Mouse (Mus musculus): ENCODE data around the gene Tcaf2. TPM values are rescaled to one million over a fixed set of nuclear protein-coding genes. Genes with fewer than 3 reads are reported as not detected.
A peak's percentile ranks its signal among the peaks of the same experiment; 100 is the strongest.

The Tcaf2 gene
- polyA plus RNA-seq, 1 experiment from 2014 or later, result 14.8 TPM

GRCm38 (mm10) chr6:42583488-42583872, 61.6 kb downstream of the Tcaf2 start:
- Histone ChIP-seq H3K36me3 (ENCODE audit: control insufficient read depth, insufficient read depth, low read length) (no peaks in the 10 kb centered on the region), H3K27me3 (ENCODE audit: control insufficient read depth, insufficient read depth, low read length) (no peaks in the 10 kb centered on the region), H3K9me3 (replicated peaks; ENCODE audit: control insufficient read depth, low read length) (no peaks in the 10 kb centered on the region), H3K4me1 (ENCODE audit: control insufficient read depth, insufficient read depth, low read length) (no peaks in the 10 kb centered on the region), H3K4me2 (ENCODE audit: low read depth, low read length) (peak overlapping the region; percentile 35; the same call in 1 of the 2 replicates), H3K27ac (ENCODE audit: low read length) (no peak overlapping the region), H3K4me3 (replicated peaks; ENCODE audit: low read length) (peak overlapping the region; percentile 9), H3K9ac (ENCODE audit: low read length) (no peak overlapping the region)
- ATAC-seq (ENCODE audit: insufficient read depth, low FRiP score), result no peak
- 2% methylated on average over 7 of the region's 7 CpGs for WGBS

- 54% methylated on average over 9 of the region's 9 CpGs for WGBS
- peak overlapping the region; percentile 35; the same call in 1 of the 2 replicates for H3K4me2 ChIP-seq (ENCODE audit: low read depth, low read length)
- H3K4me1 ChIP-seq (ENCODE audit: control insufficient read depth, insufficient read depth, low read length), result no peaks in the 10 kb centered on the region
- H3K36me3 ChIP-seq (ENCODE audit: control insufficient read depth, insufficient read depth, low read length), result no peaks in the 10 kb centered on the region
- no peaks in the 10 kb centered on the region for H3K9me3 ChIP-seq (replicated peaks; ENCODE audit: control insufficient read depth, low read length)
- peak overlapping the region; percentile 9 for H3K4me3 ChIP-seq (replicated peaks; ENCODE audit: low read length)
- H3K27me3 ChIP-seq (ENCODE audit: control insufficient read depth, insufficient read depth, low read length), result no peaks in the 10 kb centered on the region
- H3K27ac ChIP-seq (ENCODE audit: low read length), result no peak overlapping the region
- H3K9ac ChIP-seq (ENCODE audit: low read length), result no peak overlapping the region
- no peak for ATAC-seq (ENCODE audit: insufficient read depth, low FRiP score)
Measured at GRCm38 (mm10) chr6:42582741-42583487, 62.1 kb downstream of the Tcaf2 start.

GRCm38 (mm10) chr6:42578678-42579077, 66.4 kb downstream of the Tcaf2 start:
- no peak for ATAC-seq (ENCODE audit: insufficient read depth, low FRiP score)
- H3K4me3 ChIP-seq (replicated peaks; ENCODE audit: low read length), result no peak overlapping the region
- 63% methylated on average over 4 of the region's 4 CpGs for WGBS
- no peaks in the 10 kb centered on the region for H3K36me3 ChIP-seq (ENCODE audit: control insufficient read depth, insufficient read depth, low read length)
- H3K9ac ChIP-seq (ENCODE audit: low read length), result no peak overlapping the region
- no peaks in the 10 kb centered on the region for H3K27me3 ChIP-seq (ENCODE audit: control insufficient read depth, insufficient read depth, low read length)
- H3K4me2 ChIP-seq (ENCODE audit: low read depth, low read length), result no peak overlapping the region
- no peaks in the 10 kb centered on the region for H3K9me3 ChIP-seq (replicated peaks; ENCODE audit: control insufficient read depth, low read length)
- no peak overlapping the region for H3K27ac ChIP-seq (ENCODE audit: low read length)
- H3K4me1 ChIP-seq (ENCODE audit: control insufficient read depth, insufficient read depth, low read length), result no peaks in the 10 kb centered on the region

GRCm38 (mm10) chr6:42577433-42577832, 67.6 kb downstream of the Tcaf2 start:
- Histone ChIP-seq H3K4me1 (ENCODE audit: control insufficient read depth, insufficient read depth, low read length) (no peaks in the 10 kb centered on the region), H3K4me3 (replicated peaks; ENCODE audit: low read length) (no peak overlapping the region), H3K27me3 (ENCODE audit: control insufficient read depth, insufficient read depth, low read length) (no peaks in the 10 kb centered on the region), H3K27ac (ENCODE audit: low read length) (no peak overlapping the region), H3K36me3 (ENCODE audit: control insufficient read depth, insufficient read depth, low read length) (no peaks in the 10 kb centered on the region), H3K9me3 (replicated peaks; ENCODE audit: control insufficient read depth, low read length) (no peaks in the 10 kb centered on the region), H3K9ac (ENCODE audit: low read length) (no peak overlapping the region), H3K4me2 (ENCODE audit: low read depth, low read length) (no peak overlapping the region)
- no peak for ATAC-seq (ENCODE audit: insufficient read depth, low FRiP score)
- WGBS, result 92% methylated on average over 2 of the region's 2 CpGs

Other genes with a start within 250 kb of the Tcaf2 start
- not detected in 2 replicates for gene Tas2r143, start 245.0 kb downstream of the Tcaf2 start, polyA plus RNA-seq (2015; fragmentation: Nextera tagmentation; extraction: Ambion mirVana)
- not detected in 2 replicates for gene Tas2r135, start 239.8 kb downstream of the Tcaf2 start, polyA plus RNA-seq (2015; fragmentation: Nextera tagmentation; extraction: Ambion mirVana)
- not detected in 2 replicates for gene Tas2r126, start 210.7 kb downstream of the Tcaf2 start, polyA plus RNA-seq (2015; fragmentation: Nextera tagmentation; extraction: Ambion mirVana)
- not detected in 2 replicates for gene Olfr458, start 180.1 kb downstream of the Tcaf2 start, polyA plus RNA-seq (2015; fragmentation: Nextera tagmentation; extraction: Ambion mirVana)
- not detected in 2 replicates for gene Olfr457, start 168.9 kb downstream of the Tcaf2 start, polyA plus RNA-seq (2015; fragmentation: Nextera tagmentation; extraction: Ambion mirVana)
- not detected in 2 replicates for gene Olfr456, start 158.0 kb downstream of the Tcaf2 start, polyA plus RNA-seq (2015; fragmentation: Nextera tagmentation; extraction: Ambion mirVana)
- gene Olfr455, start 97.7 kb downstream of the Tcaf2 start, polyA plus RNA-seq (2015; fragmentation: Nextera tagmentation; extraction: Ambion mirVana), result 0.04 and 0.07 TPM in 2 replicates
- gene Tcaf3, start 47.6 kb downstream of the Tcaf2 start, polyA plus RNA-seq (2015; fragmentation: Nextera tagmentation; extraction: Ambion mirVana), result not detected in 2 replicates
- gene Tcaf1, start 64.8 kb upstream of the Tcaf2 start, polyA plus RNA-seq (2015; fragmentation: Nextera tagmentation; extraction: Ambion mirVana), result 70.1 and 71.8 TPM in 2 replicates
- gene Olfr453, start 94.1 kb upstream of the Tcaf2 start, polyA plus RNA-seq (2015; fragmentation: Nextera tagmentation; extraction: Ambion mirVana), result not detected in 2 replicates
- gene Olfr38, start 111.2 kb upstream of the Tcaf2 start, polyA plus RNA-seq (2015; fragmentation: Nextera tagmentation; extraction: Ambion mirVana), result not detected in 2 replicates
- gene Olfr452, start 139.8 kb upstream of the Tcaf2 start, polyA plus RNA-seq (2015; fragmentation: Nextera tagmentation; extraction: Ambion mirVana), result not detected in 2 replicates
- gene Olfr450, start 166.7 kb upstream of the Tcaf2 start, polyA plus RNA-seq (2015; fragmentation: Nextera tagmentation; extraction: Ambion mirVana), result not detected in 2 replicates
- gene Olfr449, start 189.1 kb upstream of the Tcaf2 start, polyA plus RNA-seq (2015; fragmentation: Nextera tagmentation; extraction: Ambion mirVana), result not detected in 2 replicates
- gene Olfr448, start 245.2 kb upstream of the Tcaf2 start, polyA plus RNA-seq (2015; fragmentation: Nextera tagmentation; extraction: Ambion mirVana), result not detected in 2 replicates

Data from stomach, embryonic 16.5 days (tissue).